Mouse (Mus musculus) C2C12 (cell line): ENCODE results near the gene Grk3. TPM values are rescaled to one million over a fixed set of nuclear protein-coding genes. Genes with fewer than 3 reads are reported as not detected.

Experiments
- H3K27me3 ChIP-seq: one replicate; pipeline ENCODE4 v1.6.1; 2011; ENCODE audit not compliant: control insufficient read depth, insufficient read depth, insufficient read length
- H3K36me3 ChIP-seq: one replicate; pipeline ENCODE4 v1.6.1; 2011; ENCODE audit not compliant: control insufficient read depth, insufficient read depth
- H3K4me3 ChIP-seq: one replicate; pipeline ENCODE4 v1.5.1; 2011; ENCODE audit warnings: mild to moderate bottlenecking, control low read depth; ENCODE audit not compliant: poor library complexity, insufficient read depth, severe bottlenecking
- H3K79me2 ChIP-seq: one replicate; pipeline ENCODE4 v1.6.1; 2011; ENCODE audit not compliant: control insufficient read depth, insufficient read depth
- H3K79me3 ChIP-seq: one replicate; pipeline ENCODE4 v1.6.1; 2011; ENCODE audit warnings: low read depth, control low read depth
- H3ac ChIP-seq: one replicate; pipeline ENCODE3; 2011; ENCODE audit warnings: low read depth; ENCODE audit not compliant: control insufficient read depth, insufficient read length
- CEBPB ChIP-seq: IDR thresholded peaks from one replicate; pipeline ENCODE4 v1.6.1; 2011; ENCODE audit warnings: low read depth, mild to moderate bottlenecking, control low read depth, moderate library complexity
- CTCF ChIP-seq: IDR thresholded peaks from one replicate; pipeline ENCODE4 v1.5.1; 2011; ENCODE audit not compliant: control insufficient read depth, insufficient read depth, insufficient read length
- FOSL1 ChIP-seq: IDR thresholded peaks from one replicate; pipeline ENCODE4 v1.8.0; 2011; ENCODE audit warnings: mild to moderate bottlenecking, low read length; ENCODE audit not compliant: poor library complexity, insufficient read depth, severe bottlenecking
- MAX ChIP-seq: IDR thresholded peaks from one replicate; pipeline ENCODE4 v1.6.1; 2011; ENCODE audit warnings: mild to moderate bottlenecking, control low read depth
- MYOD1 ChIP-seq: IDR thresholded peaks from one replicate; pipeline ENCODE4 v1.6.1; 2011; ENCODE audit warnings: low read depth; ENCODE audit not compliant: control insufficient read depth, insufficient read length
- MYOG ChIP-seq: IDR thresholded peaks from one replicate; pipeline ENCODE4 v1.6.1; 2011; ENCODE audit not compliant: control insufficient read depth, insufficient read length; ENCODE audit errors: extremely low read depth
- USF1 ChIP-seq: IDR thresholded peaks from one replicate; pipeline ENCODE4 v1.6.1; 2011; ENCODE audit warnings: low read depth, mild to moderate bottlenecking, control low read depth, moderate library complexity
- polyA plus RNA-seq: library from polyadenylated mRNA; unstranded; fragments of >200 nt; fragmentation: generic; extraction: Trizol; gene quantifications from one replicate; pipeline ENCODE4 v1.2.1, GENCODE M21; 2012; ENCODE audit warnings: missing spikeins

Grk3 gene
- polyA plus RNA-seq, 1 experiment = not detected

DNA sequence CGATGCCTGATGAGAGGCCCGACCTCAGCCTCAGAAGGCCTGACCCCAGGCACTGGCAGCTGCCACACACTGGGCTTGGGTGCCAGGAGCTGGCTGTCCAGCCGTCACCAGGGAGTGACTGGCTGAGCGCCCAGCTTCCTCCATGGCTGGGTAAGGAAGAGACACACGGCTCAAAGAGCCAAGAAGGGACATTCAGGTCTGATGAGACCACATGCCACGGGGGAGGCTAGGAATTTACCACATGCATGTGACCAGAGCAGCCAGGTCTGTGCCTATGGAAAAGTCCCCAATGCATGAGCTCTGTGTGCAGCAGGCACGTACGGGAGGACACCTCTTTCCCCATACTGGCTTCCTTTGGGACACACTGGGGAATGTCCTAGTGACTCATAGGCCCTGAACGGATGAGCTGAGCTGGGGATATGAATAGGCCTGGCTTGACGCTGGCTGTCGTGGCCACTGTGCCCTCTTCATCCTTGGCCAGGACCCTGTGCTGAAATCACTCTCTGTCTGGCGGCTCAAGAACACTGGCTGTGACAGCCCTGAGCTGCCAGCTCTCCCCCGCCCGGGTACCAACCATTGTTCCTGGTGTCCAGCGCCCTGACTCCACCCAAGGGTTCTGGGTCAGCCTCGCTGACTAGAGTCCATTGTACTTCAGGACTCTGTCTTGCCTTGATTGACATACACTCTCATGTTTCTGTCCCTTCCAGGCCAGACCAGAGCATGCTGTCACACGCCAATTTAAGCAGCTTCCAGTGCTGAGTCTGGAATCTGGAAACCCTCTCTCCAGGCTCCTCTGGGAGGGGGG lies 128.7 kb downstream of the Grk3 start:
- Histone ChIP-seq H3K36me3 (no peaks in the 10 kb centered on the region), H3K79me3 (no peaks in the 10 kb centered on the region), H3ac (no peak overlapping the region), H3K27me3 (no peaks in the 10 kb centered on the region), H3K4me3 (no peak overlapping the region), H3K79me2 (no peaks in the 10 kb centered on the region)
- no peak for TF ChIP-seq CEBPB
- TF ChIP-seq CTCF = no peak
- TF ChIP-seq FOSL1 = no peak
- no peak for TF ChIP-seq MAX
- no peak for TF ChIP-seq MYOD1
- TF ChIP-seq USF1 = no peak
- TF ChIP-seq MYOG = no peak

GRCm38 (mm10) chr5:112877391-112878115 lies 138.0 kb downstream of the Grk3 start:
- no peaks in the 10 kb centered on the region for H3K79me3 ChIP-seq
- H3K36me3 ChIP-seq = no peaks in the 10 kb centered on the region
- no peak overlapping the region for H3ac ChIP-seq
- TF ChIP-seq CTCF (no peak), CEBPB (no peak), MYOG (no peak)
- no peaks in the 10 kb centered on the region for H3K79me2 ChIP-seq
- H3K4me3 ChIP-seq = no peak overlapping the region
- no peaks in the 10 kb centered on the region for H3K27me3 ChIP-seq

- TF ChIP-seq USF1 = no peak
- no peak for TF ChIP-seq MYOD1
- Histone ChIP-seq H3K36me3 (no peaks in the 10 kb centered on the region), H3K79me2 (no peaks in the 10 kb centered on the region), H3K4me3 (no peak overlapping the region), H3K27me3 (no peaks in the 10 kb centered on the region), H3ac (no peak overlapping the region), H3K79me3 (no peaks in the 10 kb centered on the region)
These were observed 138.7 kb downstream of the Grk3 start for GRCm38 (mm10) chr5:112876846-112877390.

DNA sequence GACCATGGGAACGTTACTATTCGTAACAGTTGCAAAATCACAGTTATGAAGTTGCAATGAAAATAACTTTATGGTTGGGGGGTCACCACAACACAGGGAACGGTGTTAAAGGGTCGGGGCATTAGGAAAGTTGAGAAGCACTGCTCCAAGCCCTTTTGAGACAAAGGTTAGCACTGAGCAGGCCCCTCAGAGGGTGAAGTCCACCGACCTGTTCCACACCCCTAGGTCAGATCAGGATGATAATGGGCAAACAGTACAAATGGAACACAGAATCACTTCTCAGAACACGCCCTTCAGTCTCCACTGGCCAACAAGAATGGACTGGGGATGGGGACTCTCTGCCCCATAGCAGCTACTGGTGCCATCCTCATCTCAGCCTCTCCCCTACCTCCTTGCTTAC lies 142.6 kb downstream of the Grk3 start:
- TF ChIP-seq CTCF (no peak), FOSL1 (no peak), CEBPB (no peak), MAX (no peak), USF1 (no peak), MYOG (no peak), MYOD1 (no peak)
- no peak overlapping the region for H3ac ChIP-seq
- no peaks in the 10 kb centered on the region for H3K79me3 ChIP-seq
- no peaks in the 10 kb centered on the region for H3K36me3 ChIP-seq
- H3K27me3 ChIP-seq = no peaks in the 10 kb centered on the region
- no peak overlapping the region for H3K4me3 ChIP-seq
- no peaks in the 10 kb centered on the region for H3K79me2 ChIP-seq

- Histone ChIP-seq H3K79me3 (no peaks in the 10 kb centered on the region), H3K36me3 (no peaks in the 10 kb centered on the region), H3K27me3 (no peaks in the 10 kb centered on the region), H3K79me2 (no peaks in the 10 kb centered on the region), H3K4me3 (no peak overlapping the region), H3ac (no peak overlapping the region)
- TF ChIP-seq MYOG = no peak
These were observed 144.9 kb downstream of the Grk3 start for GRCm38 (mm10) chr5:112870729-112871128.

DNA sequence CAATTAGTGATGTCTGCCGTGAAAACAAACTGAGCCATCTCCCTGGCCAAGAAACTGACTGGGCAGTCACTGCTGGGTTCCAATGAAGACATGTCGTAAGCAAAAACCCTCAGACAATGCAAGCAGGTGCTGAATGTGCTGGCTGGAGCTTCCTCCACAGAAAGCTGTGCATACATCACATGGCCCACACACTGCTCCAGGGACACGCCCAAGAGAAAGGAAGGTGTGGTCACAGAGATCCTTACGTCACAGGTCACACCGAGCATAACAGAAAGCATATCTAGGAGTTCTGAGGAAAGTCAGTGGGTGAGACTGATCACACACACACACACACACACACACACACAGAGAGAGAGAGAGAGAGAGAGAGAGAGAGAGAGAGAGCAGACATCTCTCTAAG lies 147.0 kb downstream of the Grk3 start:
- no peaks in the 10 kb centered on the region for H3K36me3 ChIP-seq
- no peaks in the 10 kb centered on the region for H3K79me2 ChIP-seq
- H3K4me3 ChIP-seq = no peak overlapping the region
- TF ChIP-seq MAX = no peak
- TF ChIP-seq CEBPB = no peak
- TF ChIP-seq CTCF = no peak
- no peak for TF ChIP-seq USF1
- TF ChIP-seq FOSL1 = no peak
- no peak for TF ChIP-seq MYOG
- no peak for TF ChIP-seq MYOD1
- H3ac ChIP-seq = no peak overlapping the region
- no peaks in the 10 kb centered on the region for H3K79me3 ChIP-seq
- H3K27me3 ChIP-seq = no peaks in the 10 kb centered on the region
